Mouse (Mus musculus): ENCODE data around the gene Gm13285.
"Not testable (repeated sequence)": the region's sequence is repeated elsewhere in the genome, so short reads cannot be mapped to it uniquely, and the experiment has no call there.

The Gm13285 gene

DNA sequence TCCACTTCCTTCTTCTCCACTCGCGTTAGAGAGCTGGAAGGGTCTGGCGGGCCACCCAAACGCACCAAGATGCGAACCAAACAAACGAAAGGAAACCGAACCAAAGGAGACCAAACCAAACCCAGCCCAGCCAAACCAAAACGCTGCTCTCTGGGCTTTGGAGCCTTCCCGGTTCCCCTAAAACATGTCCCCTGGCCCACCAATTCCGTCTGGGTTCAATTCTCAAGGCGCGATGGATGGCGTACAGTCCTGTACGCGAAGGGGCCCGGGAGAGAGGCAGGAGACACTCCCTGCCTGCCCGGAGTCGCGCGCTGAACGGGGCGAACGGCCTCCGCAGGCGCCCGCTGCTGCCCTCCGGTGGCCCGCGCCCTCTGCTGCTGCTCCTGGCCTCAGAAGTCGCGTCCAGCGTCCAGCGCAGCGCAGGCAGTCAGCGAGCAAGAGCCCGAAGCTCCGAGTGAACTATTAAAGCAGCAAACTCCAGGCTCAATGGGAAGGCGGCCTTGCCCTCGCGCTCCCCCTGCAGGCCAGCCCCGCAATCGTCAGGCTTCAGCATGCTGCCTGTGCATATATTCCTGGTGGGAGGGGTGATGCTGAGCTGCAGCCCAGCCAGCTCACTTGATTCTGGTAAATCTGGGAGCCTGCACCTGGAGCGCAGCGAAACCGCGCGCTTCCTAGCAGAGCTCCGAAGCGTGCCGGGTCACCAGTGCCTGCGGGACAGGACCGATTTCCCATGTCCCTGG is 5.4 kb upstream of the Gm13285 start, which contains the start of gene Gm13275:
Gene Gm13275 (plus strand): TSS at position 552 of the 740 bp plus-strand sequence.
- DNase-seq (ENCODE audit: low spot score), result peak; percentile 57

DNA sequence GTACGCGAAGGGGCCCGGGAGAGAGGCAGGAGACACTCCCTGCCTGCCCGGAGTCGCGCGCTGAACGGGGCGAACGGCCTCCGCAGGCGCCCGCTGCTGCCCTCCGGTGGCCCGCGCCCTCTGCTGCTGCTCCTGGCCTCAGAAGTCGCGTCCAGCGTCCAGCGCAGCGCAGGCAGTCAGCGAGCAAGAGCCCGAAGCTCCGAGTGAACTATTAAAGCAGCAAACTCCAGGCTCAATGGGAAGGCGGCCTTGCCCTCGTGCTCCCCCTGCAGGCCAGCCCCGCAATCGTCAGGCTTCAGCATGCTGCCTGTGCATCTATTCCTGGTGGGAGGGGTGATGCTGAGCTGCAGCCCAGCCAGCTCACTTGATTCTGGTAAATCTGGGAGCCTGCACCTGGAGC is 2.4 kb upstream of the Gm13285 start, which contains the start of gene Gm13279:
Gene Gm13279 (plus strand): TSS at position 301 of the 400 bp plus-strand sequence.
- not testable (repeated sequence) for DNase-seq (ENCODE audit: low spot score)

GRCm38 (mm10) chr4:88802954-88803353 is 3.5 kb downstream of the Gm13285 start, which contains the start of gene Gm13287:
TSS of gene Gm13287 (plus strand) at chr4:88803254.
- DNase-seq (ENCODE audit: low spot score), result not testable (repeated sequence)

DNA sequence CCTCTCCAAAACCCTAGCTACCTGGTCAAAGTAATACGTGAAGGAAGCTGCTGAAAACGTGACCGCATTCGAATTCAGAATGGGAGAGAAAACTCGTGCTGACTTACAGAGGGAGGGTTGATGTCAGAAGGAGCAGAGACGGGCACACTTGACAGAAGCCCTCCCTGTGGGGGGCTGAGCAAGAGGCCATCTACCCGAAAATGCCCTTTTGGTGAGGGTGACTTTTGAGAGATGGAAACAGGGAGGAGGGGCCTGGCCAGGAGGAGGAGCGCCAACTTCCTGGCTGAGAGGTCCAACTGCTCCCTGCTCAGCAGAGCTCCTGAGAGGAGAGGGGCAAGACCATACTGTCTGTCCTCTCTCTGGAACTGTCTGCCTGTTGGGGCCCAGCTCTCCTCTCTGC is 5.8 kb downstream of the Gm13285 start, which contains the start of gene Gm13288:
Gene Gm13288 (plus strand): TSS at position 301 of the 400 bp plus-strand sequence.
- DNase-seq (ENCODE audit: low spot score), result not testable (repeated sequence)

DNA sequence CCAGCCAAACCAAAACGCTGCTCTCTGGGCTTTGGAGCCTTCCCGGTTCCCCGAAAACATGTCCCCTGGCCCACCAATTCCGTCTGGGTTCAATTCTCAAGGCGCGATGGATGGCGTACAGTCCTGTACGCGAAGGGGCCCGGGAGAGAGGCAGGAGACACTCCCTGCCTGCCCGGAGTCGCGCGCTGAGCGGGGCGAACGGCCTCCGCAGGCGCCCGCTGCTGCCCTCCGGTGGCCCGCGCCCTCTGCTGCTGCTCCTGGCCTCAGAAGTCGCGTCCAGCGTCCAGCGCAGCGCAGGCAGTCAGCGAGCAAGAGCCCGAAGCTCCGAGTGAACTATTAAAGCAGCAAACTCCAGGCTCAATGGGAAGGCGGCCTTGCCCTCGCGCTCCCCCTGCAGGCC is 6.3 kb downstream of the Gm13285 start:
- DNase-seq (ENCODE audit: low spot score), result peak; percentile 5

GRCm38 (mm10) chr4:88815928-88816327 is 16.5 kb downstream of the Gm13285 start, which contains the start of gene Ifna7:
TSS of gene Ifna7 (plus strand) at chr4:88816228.
- DNase-seq (ENCODE audit: low spot score), result no peak

DNA sequence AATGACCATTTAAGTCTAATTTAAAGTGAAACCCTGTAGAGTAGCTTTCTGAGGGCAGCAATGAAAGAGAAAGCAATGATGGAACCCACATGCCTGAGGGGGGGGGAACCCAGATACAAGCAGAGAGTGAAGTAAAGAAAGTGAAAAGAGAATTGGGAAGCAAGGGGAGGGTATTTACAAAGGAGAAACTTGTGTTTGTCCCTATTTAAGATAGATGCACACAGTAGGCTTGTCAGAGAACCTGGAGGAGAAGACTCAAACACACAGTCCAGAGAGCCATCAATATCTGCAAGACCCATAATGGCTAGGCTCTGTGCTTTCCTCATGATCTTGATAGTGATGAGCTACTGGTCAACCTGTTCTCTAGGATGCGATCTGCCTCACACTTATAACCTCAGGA is 20.2 kb downstream of the Gm13285 start, which contains the start of gene Ifna11:
Gene Ifna11 (plus strand): TSS at position 301 of the 400 bp plus-strand sequence.
- no peak for DNase-seq (ENCODE audit: low spot score)

- DNase-seq (ENCODE audit: low spot score), result peak; percentile 8
These were observed 23.5 kb downstream of the Gm13285 start for GRCm38 (mm10) chr4:88822995-88823394.

DNA sequence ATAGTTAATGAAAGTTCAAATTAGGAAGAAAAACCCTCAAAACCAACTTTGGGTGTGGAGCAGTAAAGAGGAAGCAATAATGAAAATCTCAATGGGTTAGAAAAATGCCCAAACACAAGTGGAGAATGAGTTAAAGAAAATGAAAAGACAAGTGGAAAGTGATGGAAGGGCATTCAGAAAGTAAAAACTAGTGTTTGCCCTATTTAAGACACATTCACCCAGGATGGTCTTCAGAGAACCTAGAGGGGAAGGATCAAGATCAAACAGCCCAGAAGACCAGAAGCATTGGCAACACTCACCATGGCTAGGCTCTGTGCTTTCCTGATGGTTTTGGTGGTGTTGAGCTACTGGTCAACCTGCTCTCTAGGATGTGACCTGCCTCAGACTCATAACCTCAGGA is 27.7 kb downstream of the Gm13285 start, which contains the start of gene Ifna6:
Gene Ifna6 (plus strand): TSS at position 301 of the 400 bp plus-strand sequence.
- not testable (repeated sequence) for DNase-seq (ENCODE audit: low spot score)

- peak; percentile 16 for DNase-seq (ENCODE audit: low spot score)
These were observed 31.1 kb downstream of the Gm13285 start for GRCm38 (mm10) chr4:88830523-88830922.

DNA sequence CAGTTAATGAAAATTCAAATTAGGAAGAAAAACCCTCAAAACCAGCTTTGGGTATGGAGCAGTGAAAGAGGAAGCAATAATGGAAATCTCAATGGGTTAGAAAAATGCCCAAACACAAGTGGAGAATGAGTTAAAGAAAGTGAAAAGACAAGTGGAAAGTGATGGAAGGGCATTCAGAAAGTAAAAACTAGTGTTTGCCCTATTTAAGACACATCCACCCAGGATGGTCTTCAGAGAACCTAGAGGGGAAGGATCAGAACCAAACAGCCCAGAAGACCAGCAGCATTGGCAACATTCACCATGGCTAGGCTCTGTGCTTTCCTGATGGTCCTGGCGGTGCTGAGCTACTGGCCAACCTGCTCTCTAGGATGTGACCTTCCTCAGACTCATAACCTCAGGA is 35.8 kb downstream of the Gm13285 start, which contains the start of gene Ifna5:
Gene Ifna5 (plus strand): TSS at position 301 of the 400 bp plus-strand sequence.
- DNase-seq (ENCODE audit: low spot score), result not testable (repeated sequence)

GRCm38 (mm10) chr4:88838828-88839227 is 39.4 kb downstream of the Gm13285 start:
- no peak for DNase-seq (ENCODE audit: low spot score)

DNA sequence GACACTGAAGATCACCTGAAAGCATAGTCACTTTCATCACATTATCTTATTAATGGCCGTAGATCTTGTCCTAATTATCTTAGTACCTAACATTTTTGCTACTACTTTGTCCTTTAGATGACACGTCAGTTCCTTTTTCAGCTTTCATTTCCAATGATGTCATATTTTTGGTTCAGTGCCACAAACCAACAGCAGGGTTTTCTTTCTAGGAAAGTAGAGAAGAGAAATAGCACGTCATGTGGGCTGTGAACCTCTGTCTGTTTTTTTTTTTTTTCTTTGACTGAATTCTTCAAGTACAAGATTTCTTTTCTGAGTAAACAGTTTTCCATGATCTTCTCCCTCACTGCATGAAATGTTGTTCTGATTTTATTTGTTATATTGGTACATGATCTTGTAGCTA is 40.6 kb downstream of the Gm13285 start:
- no peak for DNase-seq (ENCODE audit: low spot score)

- no peak for DNase-seq (ENCODE audit: low spot score)
These were observed 42.0 kb downstream of the Gm13285 start, which contains the start of gene Ifna4 for GRCm38 (mm10) chr4:88841438-88841911. TSS of gene Ifna4 (plus strand) at chr4:88841861.

- no peak for DNase-seq (ENCODE audit: low spot score)
These were observed 45.9 kb downstream of the Gm13285 start for GRCm38 (mm10) chr4:88845334-88845733.

GRCm38 (mm10) chr4:88849698-88850097 is 50.2 kb downstream of the Gm13285 start, which contains the start of gene Ifna1:
TSS of gene Ifna1 (plus strand) at chr4:88850087.
- DNase-seq (ENCODE audit: low spot score), result no peak

Measured in urinary bladder, postnatal 14 days (tissue).